Mouse (Mus musculus) hindbrain, embryonic 15.5 days (tissue): Measurements from ENCODE around the gene Cntnap2. TPM values are rescaled to one million over a fixed set of nuclear protein-coding genes. Genes with fewer than 3 reads are reported as not detected.

Experiments
- ATAC-seq: fragments of 200-750 bp; cut with Nextera tagmentation; 2 replicates; pipeline ENCODE4 v1.8.0; 2017; ENCODE audit warnings: low read depth, moderate number of reproducible peaks, moderate TSS enrichment; ENCODE audit not compliant: low FRiP score
- H3K27ac ChIP-seq: fragments of 300-500 bp; sonication (generic); replicated peaks from 2 replicates; pipeline ENCODE4 v1.5.1; 2015; ENCODE audit warnings: mild to moderate bottlenecking, inconsistent platforms
- H3K27me3 ChIP-seq: fragments of 300-500 bp; sonication (generic); 2 replicates; pipeline ENCODE4 v1.6.1; 2015; ENCODE audit warnings: control low read depth, inconsistent platforms
- H3K36me3 ChIP-seq: fragments of 300-500 bp; sonication (generic); 2 replicates; pipeline ENCODE4 v1.6.1; 2015; ENCODE audit warnings: control low read depth, inconsistent platforms
- H3K4me1 ChIP-seq: fragments of 300-500 bp; sonication (generic); replicated peaks from 2 replicates; pipeline ENCODE4 v1.6.1; 2015; ENCODE audit warnings: control low read depth, inconsistent platforms
- H3K4me2 ChIP-seq: fragments of 300-500 bp; sonication (generic); 2 replicates; pipeline ENCODE4 v1.6.1; 2015; ENCODE audit warnings: moderate library complexity, mild to moderate bottlenecking, inconsistent platforms
- H3K4me3 ChIP-seq: fragments of 300-500 bp; sonication (generic); 2 replicates; pipeline ENCODE4 v1.5.1; 2015; ENCODE audit warnings: mild to moderate bottlenecking, inconsistent platforms
- H3K9ac ChIP-seq: fragments of 300-500 bp; sonication (generic); 2 replicates; pipeline ENCODE4 v1.6.1; 2015; ENCODE audit warnings: inconsistent platforms
- H3K9me3 ChIP-seq: fragments of 300-500 bp; sonication (generic); 2 replicates; pipeline ENCODE4 v1.6.1; 2016; ENCODE audit warnings: control low read depth, inconsistent platforms
- WGBS: fragments of 180-500 bp; shearing (Covaris S2); methylation state at CpG from one replicate; pipeline ENCODE4 v1.1.7; 2015; 5-methylcytosine and 5-hydroxymethylcytosine counted together
- polyA plus RNA-seq: library from polyadenylated mRNA; unstranded; fragments of >200 nt; fragmentation: Nextera tagmentation; extraction: Ambion mirVana; gene quantifications from 2 replicates; pipeline ENCODE4 v1.2.1, GENCODE M21; 2015

Cntnap2 gene
- polyA plus RNA-seq, 1 experiment from 2014 or later: 56.5 TPM

GRCm38 (mm10) chr6:45232571-45232970 lies 173.4 kb downstream of the Cntnap2 start:
- no peak overlapping the region for H3K9ac ChIP-seq
- no peak overlapping the region for H3K4me3 ChIP-seq
- no peaks in the 10 kb centered on the region for H3K9me3 ChIP-seq
- 80% methylated on average over 3 of the region's 3 CpGs for WGBS
- H3K4me2 ChIP-seq: no peak overlapping the region
- H3K27me3 ChIP-seq: no peaks in the 10 kb centered on the region
- no peak for ATAC-seq
- H3K36me3 ChIP-seq: no peaks in the 10 kb centered on the region
- H3K27ac ChIP-seq: no peak overlapping the region
- H3K4me1 ChIP-seq: no peaks in the 10 kb centered on the region

- Histone ChIP-seq H3K9me3 (no peaks in the 10 kb centered on the region), H3K36me3 (no peaks in the 10 kb centered on the region), H3K9ac (no peak overlapping the region), H3K27ac (no peak overlapping the region), H3K4me2 (no peak overlapping the region), H3K4me3 (no peak overlapping the region), H3K4me1 (peaks cover 5% of the 10 kb centered on the region; the same call in 1 of the 2 replicates), H3K27me3 (no peaks in the 10 kb centered on the region)
- 85% methylated on average over 4 of the region's 4 CpGs for WGBS
- ATAC-seq: no peak
These were observed 177.4 kb downstream of the Cntnap2 start for GRCm38 (mm10) chr6:45236531-45236930.

GRCm38 (mm10) chr6:45238117-45238516 lies 179.0 kb downstream of the Cntnap2 start:
- H3K9me3 ChIP-seq: no peaks in the 10 kb centered on the region
- 0 out of 2 replicates have a peak, but pooled peaks have one; percentile 48 for ATAC-seq
- no peak overlapping the region for H3K4me2 ChIP-seq
- H3K4me3 ChIP-seq: no peak overlapping the region
- no peak overlapping the region for H3K9ac ChIP-seq
- H3K4me1 ChIP-seq: peaks cover 5% of the 10 kb centered on the region; the same call in 1 of the 2 replicates
- H3K36me3 ChIP-seq: no peaks in the 10 kb centered on the region
- H3K27ac ChIP-seq: no peak overlapping the region; the same call in 1 of the 2 replicates
- no peaks in the 10 kb centered on the region for H3K27me3 ChIP-seq

GRCm38 (mm10) chr6:45241218-45241617 lies 182.1 kb downstream of the Cntnap2 start:
- ATAC-seq: no peak

GRCm38 (mm10) chr6:45244680-45245079 lies 185.5 kb downstream of the Cntnap2 start:
- Histone ChIP-seq H3K27ac (no peak overlapping the region), H3K36me3 (no peaks in the 10 kb centered on the region), H3K27me3 (no peaks in the 10 kb centered on the region), H3K4me2 (no peak overlapping the region), H3K9me3 (no peaks in the 10 kb centered on the region), H3K4me3 (no peak overlapping the region), H3K4me1 (no peaks in the 10 kb centered on the region), H3K9ac (no peak overlapping the region)
- no peak for ATAC-seq
- WGBS: 77% methylated on average over 1 of the region's 1 CpGs

More at GRCm38 (mm10) chr6:45241218-45241617, 182.1 kb downstream of the Cntnap2 start:
- peaks cover 5% of the 10 kb centered on the region; the same call in 1 of the 2 replicates for H3K4me1 ChIP-seq
- H3K36me3 ChIP-seq: no peaks in the 10 kb centered on the region
- no peak overlapping the region for H3K27ac ChIP-seq
- 75% methylated on average over 1 of the region's 1 CpGs for WGBS
- H3K9ac ChIP-seq: no peak overlapping the region
- no peak overlapping the region for H3K4me3 ChIP-seq
- no peaks in the 10 kb centered on the region for H3K27me3 ChIP-seq
- no peak overlapping the region for H3K4me2 ChIP-seq
- no peaks in the 10 kb centered on the region for H3K9me3 ChIP-seq

- no peak for ATAC-seq
- H3K9me3 ChIP-seq: no peaks in the 10 kb centered on the region
- H3K36me3 ChIP-seq: no peaks in the 10 kb centered on the region
- no peak overlapping the region for H3K9ac ChIP-seq
- no peak overlapping the region for H3K4me2 ChIP-seq
- H3K4me3 ChIP-seq: no peak overlapping the region
- WGBS: 82% methylated on average over 1 of the region's 1 CpGs
- no peaks in the 10 kb centered on the region for H3K4me1 ChIP-seq
- no peak overlapping the region for H3K27ac ChIP-seq
- no peaks in the 10 kb centered on the region for H3K27me3 ChIP-seq
These were observed 198.9 kb downstream of the Cntnap2 start for GRCm38 (mm10) chr6:45258047-45258446.

GRCm38 (mm10) chr6:45271537-45271936 lies 212.4 kb downstream of the Cntnap2 start:
- Histone ChIP-seq H3K4me3 (no peak overlapping the region), H3K27ac (no peak overlapping the region), H3K9ac (no peak overlapping the region), H3K4me1 (no peaks in the 10 kb centered on the region), H3K9me3 (no peaks in the 10 kb centered on the region), H3K36me3 (no peaks in the 10 kb centered on the region), H3K4me2 (no peak overlapping the region), H3K27me3 (no peaks in the 10 kb centered on the region)
- ATAC-seq: no peak
- 92% methylated on average over 2 of the region's 2 CpGs for WGBS

- no peak for ATAC-seq
- Histone ChIP-seq H3K9me3 (no peaks in the 10 kb centered on the region), H3K36me3 (no peaks in the 10 kb centered on the region), H3K27ac (no peak overlapping the region), H3K4me2 (no peak overlapping the region), H3K9ac (no peak overlapping the region), H3K4me3 (no peak overlapping the region), H3K27me3 (no peaks in the 10 kb centered on the region), H3K4me1 (no peaks in the 10 kb centered on the region)
- 55% methylated on average over 1 of the region's 1 CpGs for WGBS
These were observed 214.2 kb downstream of the Cntnap2 start for GRCm38 (mm10) chr6:45273259-45273775.

GRCm38 (mm10) chr6:45290154-45290553 lies 231.0 kb downstream of the Cntnap2 start:
- Histone ChIP-seq H3K27me3 (no peaks in the 10 kb centered on the region), H3K9ac (no peak overlapping the region), H3K9me3 (no peaks in the 10 kb centered on the region), H3K4me1 (no peaks in the 10 kb centered on the region), H3K4me2 (no peak overlapping the region), H3K27ac (no peak overlapping the region), H3K4me3 (no peak overlapping the region), H3K36me3 (no peaks in the 10 kb centered on the region)
- 79% methylated on average over 1 of the region's 1 CpGs for WGBS
- no peak for ATAC-seq

- Histone ChIP-seq H3K27me3 (no peaks in the 10 kb centered on the region), H3K4me1 (no peaks in the 10 kb centered on the region), H3K36me3 (no peaks in the 10 kb centered on the region), H3K4me2 (no peak overlapping the region), H3K27ac (no peak overlapping the region), H3K4me3 (no peak overlapping the region), H3K9ac (no peak overlapping the region), H3K9me3 (no peaks in the 10 kb centered on the region)
- 77% methylated on average over 3 of the region's 3 CpGs for WGBS
- ATAC-seq: no peak
These were observed 258.3 kb downstream of the Cntnap2 start for GRCm38 (mm10) chr6:45317455-45317854.

- Histone ChIP-seq H3K27ac (no peak overlapping the region), H3K36me3 (no peaks in the 10 kb centered on the region), H3K4me1 (no peaks in the 10 kb centered on the region), H3K27me3 (no peaks in the 10 kb centered on the region), H3K4me3 (no peak overlapping the region), H3K9ac (no peak overlapping the region), H3K9me3 (no peaks in the 10 kb centered on the region), H3K4me2 (no peak overlapping the region)
- 4% methylated on average over 2 of the region's 2 CpGs for WGBS
- ATAC-seq: no peak
These were observed 264.3 kb downstream of the Cntnap2 start for GRCm38 (mm10) chr6:45323505-45323904.

GRCm38 (mm10) chr6:45327952-45328485 lies 268.9 kb downstream of the Cntnap2 start:
- Histone ChIP-seq H3K27ac (no peak overlapping the region), H3K4me3 (no peak overlapping the region), H3K9ac (no peak overlapping the region), H3K4me2 (no peak overlapping the region), H3K27me3 (no peaks in the 10 kb centered on the region), H3K36me3 (no peaks in the 10 kb centered on the region), H3K9me3 (no peaks in the 10 kb centered on the region), H3K4me1 (no peaks in the 10 kb centered on the region)
- 66% methylated on average over 3 of the region's 3 CpGs for WGBS
- no peak for ATAC-seq

- Histone ChIP-seq H3K4me1 (no peaks in the 10 kb centered on the region), H3K4me2 (no peak overlapping the region), H3K9me3 (no peaks in the 10 kb centered on the region), H3K9ac (no peak overlapping the region), H3K27me3 (no peaks in the 10 kb centered on the region), H3K4me3 (no peak overlapping the region), H3K36me3 (no peaks in the 10 kb centered on the region), H3K27ac (no peak overlapping the region)
- 75% methylated on average over 2 of the region's 2 CpGs for WGBS
- no peak for ATAC-seq
These were observed 286.2 kb downstream of the Cntnap2 start for GRCm38 (mm10) chr6:45345396-45345795.
